Comparison of ENCODE assay signal across 32 mouse cellular contexts in genomic region chr6:145552817-145553216, GRCm38 (mm10).
DNase-seq lines count a peak whose midpoint lies in the region; ATAC-seq and TF ChIP-seq lines count a peak whose summit lies in the region.
"Had no signal": no experiment of that assay in that cellular context is flagged by ENCODE, and none has a peak within 500 bp of the region (broad histone marks: within the 10 kb centered on the region; RNA-seq: fewer than 3 reads in every experiment).

No protein-coding gene starts in this region.

- TF ChIP-seq POLR2A in CH12.LX (IDR thresholded peaks at IDR 0.05; ENCODE audit: low read depth, low read length), result no peak

- H3K79me2 ChIP-seq in CH12.LX (replicated peaks; ENCODE audit: control insufficient read depth, extremely low read depth, insufficient read depth, poor library complexity, severe bottlenecking), result no peaks in the 10 kb centered on the region
- H3K79me2 ChIP-seq in macrophage (ENCODE audit: inconsistent target), result no peaks in the 10 kb centered on the region

- H3K4me1 ChIP-seq in CH12.LX (ENCODE audit: control insufficient read depth in 1 of 2, insufficient read depth in 2 of 2), result peaks cover 0 to 27% of the 10 kb centered on the region in 2 experiments; a peak in 2 of 4 replicates
- H3K4me1 ChIP-seq in liver, postnatal 0 days (ENCODE audit: insufficient read depth), result peaks cover 3% of the 10 kb centered on the region; the same call in 1 of the 2 replicates
- no peaks in the 10 kb centered on the region for H3K4me1 ChIP-seq in forebrain, embryonic 14.5 days (ENCODE audit: control insufficient read depth, insufficient read depth, low read length)
- H3K4me1 ChIP-seq: forebrain, embryonic 13.5 days; hindbrain, embryonic 13.5 days; intestine, embryonic 15.5 days had no signal

- no peaks in the 10 kb centered on the region for H3K27me3 ChIP-seq in CH12.LX (replicated peaks)
- no peaks in the 10 kb centered on the region for H3K27me3 ChIP-seq in liver, postnatal 0 days (ENCODE audit: insufficient read depth, low read length)
- H3K27me3 ChIP-seq in forebrain, embryonic 14.5 days (replicated peaks; ENCODE audit: control insufficient read depth, insufficient read depth, low read length), result no peaks in the 10 kb centered on the region
- H3K27me3 ChIP-seq: embryonic facial prominence, embryonic 13.5 days; forebrain, embryonic 13.5 days; heart, embryonic 13.5 days; hindbrain, embryonic 13.5 days; intestine, embryonic 15.5 days; Patski had no signal

- peak; percentile 24 for DNase-seq in CH12.LX (ENCODE audit: extremely low read depth)
- DNase-seq in liver, postnatal 0 days, result no peak
- no peak for DNase-seq in forebrain, embryonic 14.5 days (ENCODE audit: low spot score)
- no peak for DNase-seq in gastrocnemius, adult 2 months
- DNase-seq: adrenal gland, postnatal 10 days; adrenal gland, postnatal 36 days; cerebellum, adult 11 months; cerebellum, adult 2 months; cerebellum, adult 9-11 months; cerebellum, postnatal 25 days; embryo, embryonic 11 days; forebrain, postnatal 0 days; gastrocnemius, postnatal 14 days; heart, adult 2 months; heart, postnatal 14 days had no signal

- H3K27ac ChIP-seq in CH12.LX (ENCODE audit: insufficient read depth, low read depth), result no peak overlapping the region
- H3K27ac ChIP-seq in macrophage, result peak overlapping the region; percentile 71
- H3K27ac ChIP-seq in liver, postnatal 0 days (ENCODE audit: low read depth), result no peak overlapping the region
- H3K27ac ChIP-seq in forebrain, embryonic 14.5 days (ENCODE audit: low read depth, low read length), result no peak overlapping the region
- H3K27ac ChIP-seq in gastrocnemius, adult 2 months, result no peak overlapping the region
- H3K27ac ChIP-seq: embryonic facial prominence, embryonic 10.5 days; embryonic facial prominence, embryonic 13.5 days; forebrain, embryonic 10.5 days; forebrain, embryonic 13.5 days; heart, adult 2 months; heart, embryonic 10.5 days; heart, embryonic 13.5 days; hindbrain, embryonic 10.5 days; hindbrain, embryonic 13.5 days; intestine, embryonic 15.5 days had no signal

- no peaks in the 10 kb centered on the region for H3K36me3 ChIP-seq in CH12.LX (replicated peaks in 1 of 2; ENCODE audit: control insufficient read depth in 1 of 2, insufficient read depth in 1 of 2, low read length in 1 of 2)
- H3K36me3 ChIP-seq in macrophage (ENCODE audit: inconsistent target), result no peaks in the 10 kb centered on the region
- no peaks in the 10 kb centered on the region for H3K36me3 ChIP-seq in liver, postnatal 0 days (replicated peaks; ENCODE audit: insufficient read depth, low read length)
- no peaks in the 10 kb centered on the region for H3K36me3 ChIP-seq in forebrain, embryonic 14.5 days (ENCODE audit: control insufficient read depth, insufficient read depth, low read length)
- H3K36me3 ChIP-seq: embryonic facial prominence, embryonic 10.5 days; embryonic facial prominence, embryonic 13.5 days; forebrain, embryonic 10.5 days; G1E; heart, embryonic 10.5 days; heart, embryonic 13.5 days; hindbrain, embryonic 10.5 days; hindbrain, embryonic 13.5 days; intestine, embryonic 15.5 days had no signal

- peaks cover 8% of the 10 kb centered on the region for H3K9me3 ChIP-seq in CH12.LX (replicated peaks; ENCODE audit: low read length)
- H3K9me3 ChIP-seq in liver, postnatal 0 days (ENCODE audit: low read length), result no peaks in the 10 kb centered on the region; the same call in 1 of the 2 replicates
- no peaks in the 10 kb centered on the region for H3K9me3 ChIP-seq in forebrain, embryonic 14.5 days (replicated peaks; ENCODE audit: control insufficient read depth, low read length)
- H3K9me3 ChIP-seq: embryonic facial prominence, embryonic 10.5 days; embryonic facial prominence, embryonic 13.5 days; forebrain, embryonic 10.5 days; forebrain, embryonic 13.5 days; heart, embryonic 10.5 days; heart, embryonic 13.5 days; hindbrain, embryonic 13.5 days; intestine, embryonic 15.5 days had no signal

- no peak for TF ChIP-seq EP300 in CH12.LX (IDR thresholded peaks at IDR 0.05; ENCODE audit: low read length)
- TF ChIP-seq EP300 in liver, postnatal 0 days (IDR thresholded peaks at IDR 0.05; ENCODE audit: low read depth), result no peak

- H3K4me3 ChIP-seq in CH12.LX (replicated peaks in 1 of 3; ENCODE audit: low read depth in 2 of 3, low read length in 2 of 3, poor library complexity in 1 of 3) (no peak overlapping the region), macrophage (ENCODE audit: inconsistent target) (no peak overlapping the region)
- H3K4me3 ChIP-seq in liver, postnatal 0 days (ENCODE audit: low read depth, low read length), result no peak overlapping the region
- no peak overlapping the region for H3K4me3 ChIP-seq in forebrain, embryonic 14.5 days (ENCODE audit: low read depth, low read length)
- no peak overlapping the region for H3K4me3 ChIP-seq in gastrocnemius, adult 2 months
- H3K4me3 ChIP-seq: embryonic facial prominence, embryonic 10.5 days; embryonic facial prominence, embryonic 13.5 days; erythroblast, embryonic 14.5 days; forebrain, embryonic 10.5 days; forebrain, embryonic 13.5 days; heart, adult 2 months; heart, embryonic 10.5 days; heart, embryonic 13.5 days; hindbrain, embryonic 10.5 days; hindbrain, embryonic 13.5 days; intestine, embryonic 15.5 days had no signal

- peak; percentile 69 for ATAC-seq in common myeloid progenitor, adult 5-6 weeks (replicated peaks; ENCODE audit: low read depth, poor library complexity, severe bottlenecking)
- peak; percentile 48; the same call in 1 of the 2 replicates for ATAC-seq in neutrophil, adult 5-6 weeks (ENCODE audit: extremely low read depth, insufficient number of reproducible peaks, low FRiP score, poor library complexity, severe bottlenecking)
- ATAC-seq in liver, postnatal 0 days, result no peak
- ATAC-seq in erythroid progenitor cell, adult 5-6 weeks (replicated peaks; ENCODE audit: low FRiP score, poor library complexity, severe bottlenecking), result no peak
- ATAC-seq in forebrain, embryonic 14.5 days, result no peak
- ATAC-seq: forebrain, embryonic 13.5 days; forebrain, postnatal 0 days; hindbrain, embryonic 16.5 days; intestine, embryonic 15.5 days; Patski had no signal

- H3K4me2 ChIP-seq in CH12.LX (ENCODE audit: insufficient read depth, low read depth, poor library complexity, severe bottlenecking), result no peak overlapping the region
- no peak overlapping the region for H3K4me2 ChIP-seq in liver, postnatal 0 days (ENCODE audit: low read depth, low read length)
- no peak overlapping the region for H3K4me2 ChIP-seq in forebrain, embryonic 14.5 days (ENCODE audit: low read length)
- H3K4me2 ChIP-seq: embryonic facial prominence, embryonic 13.5 days; forebrain, embryonic 13.5 days; heart, embryonic 13.5 days; hindbrain, embryonic 13.5 days; intestine, embryonic 15.5 days had no signal

- dilution Hi-C loops in CH12.LX (cut with MboI; ENCODE audit: extremely low pct_ligation_motif_present, extremely low pct_unique_long_range_greater_than_20kb, low sequenced_read_pairs), result no loop called here

- TF ChIP-seq CTCF in CH12.LX (conservative IDR thresholded peaks at IDR 0.05 in 1 of 2, IDR thresholded peaks at IDR 0.05 in 1 of 2; ENCODE audit: low read depth in 2 of 2, low read length in 2 of 2), result no peak
- no peak for TF ChIP-seq CTCF in liver, postnatal 0 days (IDR thresholded peaks at IDR 0.05; ENCODE audit: low read depth)
- no peak for TF ChIP-seq CTCF in gastrocnemius, adult 2 months (IDR thresholded peaks at IDR 0.05)

- H3K9ac ChIP-seq in CH12.LX (ENCODE audit: insufficient read depth, low read depth), result no peak overlapping the region
- H3K9ac ChIP-seq in liver, postnatal 0 days (replicated peaks), result no peak overlapping the region
- no peak overlapping the region for H3K9ac ChIP-seq in forebrain, embryonic 14.5 days (ENCODE audit: low read length)
- H3K9ac ChIP-seq: embryonic facial prominence, embryonic 13.5 days; forebrain, embryonic 13.5 days; forebrain, postnatal 0 days; heart, embryonic 13.5 days; hindbrain, embryonic 13.5 days; intestine, embryonic 15.5 days had no signal

- no peak for TF ChIP-seq RAD21 in CH12.LX (IDR thresholded peaks at IDR 0.05; ENCODE audit: low read depth, low read length)

- 52% methylated on average over 3 of the region's 3 CpGs for WGBS in macrophage (ENCODE audit: missing documents)
- WGBS in liver, postnatal 0 days (ENCODE audit: insufficient replicate concordance), result 64% methylated on average over 3 of the region's 3 CpGs
- 92% methylated on average over 3 of the region's 3 CpGs for WGBS in forebrain, embryonic 14.5 days

- in situ Hi-C loops in CH12.LX (cut with MboI; ENCODE audit: low pct_ligation_motif_present, low pct_unique_long_range_greater_than_20kb, low sequenced_read_pairs), result no loop called here

- intact Hi-C loops in gastrocnemius, adult 2 months (cut with DNase I), result no loop called here

TF ChIP-seq in CH12.LX, 34 proteins besides CTCF, POLR2A, EP300 and RAD21:
- TF ChIP-seq ZC3H11A (IDR thresholded peaks at IDR 0.05; ENCODE audit: low read depth, low read length) (no peak), PAX5 (IDR thresholded peaks at IDR 0.05; ENCODE audit: low read length) (no peak), MAZ (IDR thresholded peaks at IDR 0.05; ENCODE audit: low read depth, low read length) (no peak), NELFE (IDR thresholded peaks at IDR 0.05; ENCODE audit: low read depth, low read length) (no peak), ZKSCAN1 (IDR thresholded peaks at IDR 0.05; ENCODE audit: borderline replicate concordance, low read depth, low read length) (no peak)

Comparison
In these comparisons a context has a peak if more than half of its experiments do, and no peak if none do; other contexts are left out.
1. ATAC-seq: peak in common myeloid progenitor, adult 5-6 weeks (single experiment) and neutrophil, adult 5-6 weeks (single experiment); none in liver, postnatal 0 days (single experiment), erythroid progenitor cell, adult 5-6 weeks (single experiment) and forebrain, embryonic 14.5 days (single experiment).